21 mouse cellular contexts compared by ENCODE assay signal in genomic region chr15:81958906-81959305, GRCm38 (mm10). TPM values are rescaled to one million over a fixed set of nuclear protein-coding genes. Genes with fewer than 3 reads are reported as not detected.
DNase-seq lines count a peak whose midpoint lies in the region; ATAC-seq and TF ChIP-seq lines count a peak whose summit lies in the region.
"Had no signal": no experiment of that assay in that cellular context is flagged by ENCODE, and none has a peak within 500 bp of the region (broad histone marks: within the 10 kb centered on the region; RNA-seq: fewer than 3 reads in every experiment).

No protein-coding gene starts in this region.

- no peak overlapping the region for H3K27ac ChIP-seq in embryonic facial prominence, embryonic 12.5 days
- H3K27ac ChIP-seq in embryonic facial prominence, embryonic 10.5 days (replicated peaks) = no peak overlapping the region
- H3K27ac ChIP-seq in lung, embryonic 15.5 days = no peak overlapping the region
- no peak overlapping the region; the same call in 1 of the 2 replicates for H3K27ac ChIP-seq in ES-E14 (ENCODE audit: insufficient read depth, low read depth, low read length, poor library complexity, severe bottlenecking)
- no peak overlapping the region for H3K27ac ChIP-seq in liver, embryonic 14.5 days
- H3K27ac ChIP-seq: forebrain, embryonic 13.5 days had no signal

- 0 out of 2 replicates have a peak, but pooled peaks cover 2% of the 10 kb centered on the region for H3K4me1 ChIP-seq in embryonic facial prominence, embryonic 12.5 days
- peaks cover 14% of the 10 kb centered on the region for H3K4me1 ChIP-seq in embryonic facial prominence, embryonic 10.5 days
- H3K4me1 ChIP-seq in lung, embryonic 15.5 days = 0 out of 2 replicates have a peak, but pooled peaks cover 4% of the 10 kb centered on the region
- H3K4me1 ChIP-seq in ES-E14 (ENCODE audit: control insufficient read depth in 2 of 2, insufficient read depth in 2 of 2, low read length in 2 of 2, poor library complexity in 1 of 2) = peaks cover 5 to 13% of the 10 kb centered on the region in 2 experiments; a peak in 3 of 4 replicates
- peaks cover 8 to 15% of the 10 kb centered on the region in 2 experiments for H3K4me1 ChIP-seq in liver, embryonic 14.5 days (replicated peaks; ENCODE audit: control insufficient read depth in 2 of 2, insufficient read depth in 2 of 2, low read length in 1 of 2)

- no peak overlapping the region for H3K4me2 ChIP-seq in embryonic facial prominence, embryonic 12.5 days (replicated peaks)
- H3K4me2 ChIP-seq in lung, embryonic 15.5 days = no peak overlapping the region
- H3K4me2 ChIP-seq in liver, embryonic 14.5 days (ENCODE audit: low read depth) = peak overlapping the region; percentile 100

- 0 out of 2 replicates have a peak overlapping the region, but pooled peaks have one; percentile 10 for H3K9ac ChIP-seq in embryonic facial prominence, embryonic 12.5 days
- H3K9ac ChIP-seq in lung, embryonic 15.5 days = 0 out of 2 replicates have a peak overlapping the region, but pooled peaks have one; percentile 0
- peak overlapping the region; percentile 79; the same call in 1 of the 2 replicates for H3K9ac ChIP-seq in ES-E14 (ENCODE audit: insufficient read depth, low read depth, low read length, poor library complexity, severe bottlenecking)
- no peak overlapping the region; the same call in 1 of the 2 replicates for H3K9ac ChIP-seq in liver, embryonic 14.5 days (replicated peaks)
- H3K9ac ChIP-seq: embryonic facial prominence, embryonic 15.5 days had no signal

- no peak for ATAC-seq in embryonic facial prominence, embryonic 12.5 days (ENCODE audit: insufficient number of reproducible peaks, insufficient read depth, low FRiP score, low TSS enrichment)
- no peak for ATAC-seq in lung, embryonic 15.5 days (ENCODE audit: borderline replicate concordance, extremely low read depth, low FRiP score, low TSS enrichment)
- ATAC-seq in liver, embryonic 14.5 days (ENCODE audit: insufficient read depth) = no peak
- ATAC-seq: forebrain, embryonic 13.5 days; intestine, embryonic 16.5 days; Patski had no signal

- no peaks in the 10 kb centered on the region for H3K9me3 ChIP-seq in embryonic facial prominence, embryonic 12.5 days
- H3K9me3 ChIP-seq in embryonic facial prominence, embryonic 10.5 days = no peaks in the 10 kb centered on the region
- no peaks in the 10 kb centered on the region for H3K9me3 ChIP-seq in lung, embryonic 15.5 days
- no peaks in the 10 kb centered on the region for H3K9me3 ChIP-seq in ES-E14 (ENCODE audit: control insufficient read depth, insufficient read depth, low read depth, low read length)
- no peaks in the 10 kb centered on the region for H3K9me3 ChIP-seq in liver, embryonic 14.5 days (ENCODE audit: control insufficient read depth, low read length)
- H3K9me3 ChIP-seq: embryonic facial prominence, embryonic 15.5 days; forebrain, embryonic 13.5 days had no signal

- 0 out of 2 replicates have a peak, but pooled peaks cover 4% of the 10 kb centered on the region for H3K36me3 ChIP-seq in embryonic facial prominence, embryonic 12.5 days
- peaks cover 19% of the 10 kb centered on the region; the same call in 1 of the 2 replicates for H3K36me3 ChIP-seq in embryonic facial prominence, embryonic 10.5 days (replicated peaks)
- peaks cover 11% of the 10 kb centered on the region for H3K36me3 ChIP-seq in lung, embryonic 15.5 days
- peaks cover 43% of the 10 kb centered on the region for H3K36me3 ChIP-seq in ES-E14 (ENCODE audit: control insufficient read depth, insufficient read depth, low read length, poor library complexity, severe bottlenecking)
- peaks cover 4% of the 10 kb centered on the region for H3K36me3 ChIP-seq in liver, embryonic 14.5 days (replicated peaks; ENCODE audit: control insufficient read depth, insufficient read depth, low read depth)

- 91% methylated on average over 3 of the region's 3 CpGs for WGBS in embryonic facial prominence, embryonic 12.5 days
- 93% methylated on average over 3 of the region's 3 CpGs for WGBS in embryonic facial prominence, embryonic 10.5 days
- WGBS in lung, embryonic 15.5 days = 79% methylated on average over 3 of the region's 3 CpGs
- WGBS in liver, embryonic 14.5 days (ENCODE audit: insufficient replicate concordance) = 47% methylated on average over 3 of the region's 3 CpGs

- 0 out of 2 replicates have a peak, but pooled peaks have one; percentile 12 for TF ChIP-seq EP300 in liver, embryonic 14.5 days (IDR thresholded peaks at IDR 0.05; ENCODE audit: low read depth)

- in situ Hi-C loops in ES-E14 (cut with MboI; ENCODE audit: low sequenced_read_pairs in 2 of 2, unreplicated experiment in 2 of 2) = no loop called here

- no peak for TF ChIP-seq CTCF in liver, embryonic 14.5 days (IDR thresholded peaks at IDR 0.05; ENCODE audit: low read depth)

- no peak overlapping the region for H3K4me3 ChIP-seq in embryonic facial prominence, embryonic 12.5 days
- no peak overlapping the region for H3K4me3 ChIP-seq in embryonic facial prominence, embryonic 10.5 days
- H3K4me3 ChIP-seq in lung, embryonic 15.5 days = no peak overlapping the region
- H3K4me3 ChIP-seq in ES-E14 (ENCODE audit: insufficient read depth in 1 of 2, low read depth in 1 of 2, low read length in 2 of 2, poor library complexity in 1 of 2, severe bottlenecking in 1 of 2) = peak overlapping the region; percentile 79 to 98; a peak in 3 of 4 replicates
- H3K4me3 ChIP-seq in liver, embryonic 14.5 days (ENCODE audit: insufficient read depth in 1 of 2, low read depth in 2 of 2, low read length in 2 of 2) = no peak overlapping the region

- no peaks in the 10 kb centered on the region for H3K27me3 ChIP-seq in embryonic facial prominence, embryonic 12.5 days
- no peaks in the 10 kb centered on the region for H3K27me3 ChIP-seq in embryonic facial prominence, embryonic 10.5 days (replicated peaks; ENCODE audit: low read depth, poor library complexity, severe bottlenecking)
- no peaks in the 10 kb centered on the region for H3K27me3 ChIP-seq in lung, embryonic 15.5 days
- H3K27me3 ChIP-seq in liver, embryonic 14.5 days (ENCODE audit: control insufficient read depth, insufficient read depth, low read length) = no peaks in the 10 kb centered on the region
- H3K27me3 ChIP-seq: embryonic facial prominence, embryonic 15.5 days; forebrain, embryonic 13.5 days; Patski had no signal

- DNase-seq in embryonic facial prominence, embryonic 10.5 days (ENCODE audit: low spot score) = no peak
- DNase-seq in lung, postnatal 4 days = no peak
- no peak for DNase-seq in ES-E14 (ENCODE audit: low read depth, low spot score)
- no peak for DNase-seq in liver, embryonic 14.5 days (ENCODE audit: low read depth in 3 of 3, low spot score in 3 of 3)
- no peak for DNase-seq in gastrocnemius, adult 8-10 months (ENCODE audit: low spot score in 2 of 2)
- DNase-seq in urinary bladder, postnatal 10 days (ENCODE audit: low spot score) = no peak
- DNase-seq: cerebellum, postnatal 36 days; heart, adult 18-20 months; heart, postnatal 10 days; kidney, postnatal 4 days; right cerebral cortex, postnatal 25 days; thymus, adult 2 months had no signal

RNA-seq across cellular contexts. Expression of gene Pmm1, which starts 1.8 kb away (rescaled TPM):
- 25.5 and 26.0 TPM in 2 replicates for polyA plus RNA-seq in embryonic facial prominence, embryonic 12.5 days (2016; fragmentation: Nextera tagmentation; extraction: Ambion mirVana)
- polyA plus RNA-seq in embryonic facial prominence, embryonic 10.5 days (2016; fragmentation: Nextera tagmentation; extraction: Ambion mirVana) = 21.9 and 26.9 TPM in 2 replicates
- polyA plus RNA-seq in lung, embryonic 15.5 days (2015; fragmentation: Nextera tagmentation; extraction: Ambion mirVana) = 37.1 and 39.1 TPM in 2 replicates
- total RNA-seq in ES-E14 (2012; rRNA removed) = 299 and 342 TPM in 2 replicates
- 22.6 and 23.4 TPM in 2 replicates for polyA plus RNA-seq in liver, embryonic 14.5 days (2012; rRNA removed)
- polyA plus RNA-seq in liver, embryonic 14.5 days (2014; fragmentation: Nextera tagmentation; extraction: Ambion mirVana) = 17.6 and 21.1 TPM in 2 replicates
- 10 to 100 TPM; 15.6 to 17.9 (median 15.9) TPM for total RNA-seq in gastrocnemius, adult 8-10 months (2022)

RNA-seq across cellular contexts. Expression of gene 1700029P11Rik, which starts 21.4 kb away (rescaled TPM):
- polyA plus RNA-seq in embryonic facial prominence, embryonic 12.5 days (2016; fragmentation: Nextera tagmentation; extraction: Ambion mirVana) = not detected in 2 replicates
- polyA plus RNA-seq in embryonic facial prominence, embryonic 10.5 days (2016; fragmentation: Nextera tagmentation; extraction: Ambion mirVana) = not detected in 2 replicates
- polyA plus RNA-seq in lung, embryonic 15.5 days (2015; fragmentation: Nextera tagmentation; extraction: Ambion mirVana) = not detected in 2 replicates
- 29.9 and 41.1 TPM in 2 replicates for total RNA-seq in ES-E14 (2012; rRNA removed)
- not detected in 2 replicates for polyA plus RNA-seq in liver, embryonic 14.5 days (2012; rRNA removed)
- polyA plus RNA-seq in liver, embryonic 14.5 days (2014; fragmentation: Nextera tagmentation; extraction: Ambion mirVana) = not detected in 2 replicates
- not detected for total RNA-seq in gastrocnemius, adult 8-10 months (2022)
- total RNA-seq: heart, adult 18-20 months; heart, postnatal 10 days; left cerebral cortex, adult 8-10 months; liver, adult 2 months had no signal
- polyA plus RNA-seq: C2C12; embryonic facial prominence, embryonic 15.5 days; forebrain, embryonic 13.5 days; intestine, embryonic 16.5 days; liver, adult 2 months; Patski; thymus, adult 2 months had no signal

RNA-seq across cellular contexts. Expression of gene Csdc2, which starts 22.3 kb away (rescaled TPM):
- polyA plus RNA-seq in embryonic facial prominence, embryonic 12.5 days (2016; fragmentation: Nextera tagmentation; extraction: Ambion mirVana) = 12.8 and 15.9 TPM in 2 replicates
- 8.1 and 8.5 TPM in 2 replicates for polyA plus RNA-seq in embryonic facial prominence, embryonic 10.5 days (2016; fragmentation: Nextera tagmentation; extraction: Ambion mirVana)
- polyA plus RNA-seq in lung, embryonic 15.5 days (2015; fragmentation: Nextera tagmentation; extraction: Ambion mirVana) = 9.0 and 11.2 TPM in 2 replicates
- 1.2 TPM in 2 replicates for total RNA-seq in ES-E14 (2012; rRNA removed)
- 0.45 and 0.70 TPM in 2 replicates for polyA plus RNA-seq in liver, embryonic 14.5 days (2012; rRNA removed)
- polyA plus RNA-seq in liver, embryonic 14.5 days (2014; fragmentation: Nextera tagmentation; extraction: Ambion mirVana) = 0.52 and 0.58 TPM in 2 replicates
- total RNA-seq in gastrocnemius, adult 8-10 months (2022) = 1 to 10 TPM in 2 of 4 experiments, under 1 TPM in 2; 0.67 to 1.9 (median 0.90) TPM

RNA-seq across cellular contexts. Expression of gene Xrcc6, which starts 28.7 kb away (rescaled TPM):
- 85.8 and 88.3 TPM in 2 replicates for polyA plus RNA-seq in embryonic facial prominence, embryonic 12.5 days (2016; fragmentation: Nextera tagmentation; extraction: Ambion mirVana)
- polyA plus RNA-seq in embryonic facial prominence, embryonic 10.5 days (2016; fragmentation: Nextera tagmentation; extraction: Ambion mirVana) = 100 and 104 TPM in 2 replicates
- polyA plus RNA-seq in lung, embryonic 15.5 days (2015; fragmentation: Nextera tagmentation; extraction: Ambion mirVana) = 86.3 and 93.0 TPM in 2 replicates
- 69.1 and 84.6 TPM in 2 replicates for total RNA-seq in ES-E14 (2012; rRNA removed)
- 13.9 and 22.1 TPM in 2 replicates for polyA plus RNA-seq in liver, embryonic 14.5 days (2012; rRNA removed)
- polyA plus RNA-seq in liver, embryonic 14.5 days (2014; fragmentation: Nextera tagmentation; extraction: Ambion mirVana) = 52.9 and 62.3 TPM in 2 replicates
- 10 to 100 TPM; 20.6 to 24.5 (median 24.2) TPM for total RNA-seq in gastrocnemius, adult 8-10 months (2022)

RNA-seq across cellular contexts. Expression of gene Polr3h, which starts 32.9 kb away (rescaled TPM):
- polyA plus RNA-seq in embryonic facial prominence, embryonic 12.5 days (2016; fragmentation: Nextera tagmentation; extraction: Ambion mirVana) = 59.3 and 61.3 TPM in 2 replicates
- 74.3 and 84.5 TPM in 2 replicates for polyA plus RNA-seq in embryonic facial prominence, embryonic 10.5 days (2016; fragmentation: Nextera tagmentation; extraction: Ambion mirVana)
- 76.3 and 80.1 TPM in 2 replicates for polyA plus RNA-seq in lung, embryonic 15.5 days (2015; fragmentation: Nextera tagmentation; extraction: Ambion mirVana)
- 72.4 and 83.7 TPM in 2 replicates for total RNA-seq in ES-E14 (2012; rRNA removed)
- 13.2 and 13.7 TPM in 2 replicates for polyA plus RNA-seq in liver, embryonic 14.5 days (2012; rRNA removed)
- polyA plus RNA-seq in liver, embryonic 14.5 days (2014; fragmentation: Nextera tagmentation; extraction: Ambion mirVana) = 68.3 and 77.5 TPM in 2 replicates
- 10 to 100 TPM in 1 of 4 experiments, 1 to 10 TPM in 3; 7.2 to 10.2 (median 8.2) TPM for total RNA-seq in gastrocnemius, adult 8-10 months (2022)

Comparison
In these comparisons a context has a peak if more than half of its experiments do, and no peak if none do; other contexts are left out.
1. H3K4me3 ChIP-seq: peak in ES-E14 (2 of 2); none in embryonic facial prominence, embryonic 12.5 days (single experiment), embryonic facial prominence, embryonic 10.5 days (single experiment), lung, embryonic 15.5 days (single experiment) and liver, embryonic 14.5 days (0 of 2).